Mouse (Mus musculus) fat pad, adult 2 months (tissue): ENCODE data around the gene Add1.

Experiments
- DNase-seq: peaks from one replicate; pipeline ENCODE4 v3.0.0-alpha.2; 2011; ENCODE audit warnings: low read depth, low spot score; ENCODE audit errors: extremely low read depth

Add1 gene

DNA sequence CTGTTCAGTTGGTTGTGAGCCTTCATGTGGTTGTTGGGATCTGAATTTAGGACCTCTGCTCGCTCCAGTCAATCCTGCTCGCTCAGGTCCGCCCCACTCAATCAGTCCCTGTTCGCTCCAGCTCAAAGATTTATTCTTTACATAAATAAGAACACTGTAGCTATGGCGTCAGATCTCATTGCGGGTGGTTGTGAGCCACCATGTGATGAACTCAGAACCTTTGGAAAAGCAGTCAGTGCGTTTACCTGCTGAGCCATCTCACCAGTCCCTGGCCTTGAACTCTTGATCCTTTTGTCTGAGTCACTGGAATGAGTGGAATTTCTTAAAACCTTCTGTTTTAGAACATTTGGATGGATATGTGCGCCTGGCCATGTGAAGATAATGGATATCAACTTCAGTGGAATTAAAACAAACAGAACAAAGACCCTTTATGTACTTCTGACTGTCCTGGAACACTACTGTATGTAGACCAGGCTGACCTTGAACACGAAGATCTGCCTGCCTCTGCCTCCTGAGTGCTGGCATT is 19.8 kb downstream of the Add1 start:
- no peak for DNase-seq

DNA sequence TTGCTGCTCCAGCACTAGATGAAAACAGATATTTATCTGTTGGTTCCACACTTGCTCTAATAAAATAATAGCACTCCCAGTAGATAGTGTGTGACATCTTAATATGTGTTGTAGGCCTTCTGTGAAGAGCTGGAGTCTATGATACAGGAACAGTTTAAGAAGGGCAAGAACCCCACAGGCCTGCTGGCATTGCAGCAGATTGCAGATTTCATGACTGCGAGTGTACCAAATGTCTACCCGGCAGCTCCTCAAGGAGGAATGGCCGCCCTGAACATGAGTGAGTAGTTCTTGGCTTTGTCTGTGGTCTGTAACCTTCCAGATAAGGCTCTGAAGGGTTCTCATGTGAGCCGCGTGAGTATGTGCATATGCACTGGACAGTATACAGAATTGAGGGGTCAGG is 31.1 kb downstream of the Add1 start:
- no peak for DNase-seq

GRCm38 (mm10) chr5:34607100-34607880 is 33.8 kb downstream of the Add1 start:
- DNase-seq, result no peak

- no peak for DNase-seq
These were observed 34.8 kb downstream of the Add1 start for GRCm38 (mm10) chr5:34608226-34608625.

DNA sequence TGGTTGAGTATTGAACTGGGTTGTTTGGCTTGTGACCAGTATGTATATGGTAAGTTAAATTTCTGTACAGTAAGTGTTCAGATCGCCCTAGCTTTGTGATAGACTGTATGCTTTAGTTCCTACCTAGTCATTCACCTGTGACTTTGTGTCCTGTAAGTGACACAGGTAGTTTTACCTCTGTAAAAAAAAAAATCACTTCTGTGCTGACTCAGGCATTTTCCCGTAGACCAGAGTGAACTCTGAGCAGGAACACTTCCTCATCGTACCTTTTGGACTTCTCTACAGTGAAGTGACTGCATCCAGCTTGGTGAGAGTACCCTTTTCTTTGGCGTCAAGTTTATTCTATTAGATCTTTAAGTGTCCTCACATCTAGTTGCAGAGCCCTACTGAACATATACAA is 36.5 kb downstream of the Add1 start:
- DNase-seq, result no peak

DNA sequence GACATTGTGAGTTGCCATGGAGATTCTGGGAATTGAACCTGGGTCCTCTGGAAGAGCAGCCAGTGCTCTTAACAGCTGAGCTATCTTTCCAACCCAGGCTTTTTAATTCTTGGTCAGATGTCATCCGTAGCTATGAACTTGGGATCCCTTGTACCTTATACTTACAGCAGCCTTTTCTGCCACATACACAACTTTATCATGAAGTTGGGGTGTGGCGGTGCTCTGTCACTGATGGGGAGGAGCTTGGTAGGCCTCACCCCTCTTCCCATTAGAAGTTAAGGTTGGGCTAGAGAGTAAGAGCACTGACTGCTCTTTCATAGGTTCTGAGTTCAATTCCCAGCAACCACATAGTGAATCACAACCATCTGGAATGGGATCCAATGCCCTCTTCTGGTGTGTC is 59.5 kb downstream of the Add1 start:
- DNase-seq, result no peak

GRCm38 (mm10) chr5:34633641-34634040 is 60.2 kb downstream of the Add1 start:
- DNase-seq, result no peak

- DNase-seq, result no peak
These were observed 61.4 kb downstream of the Add1 start for GRCm38 (mm10) chr5:34634746-34635400.

DNA sequence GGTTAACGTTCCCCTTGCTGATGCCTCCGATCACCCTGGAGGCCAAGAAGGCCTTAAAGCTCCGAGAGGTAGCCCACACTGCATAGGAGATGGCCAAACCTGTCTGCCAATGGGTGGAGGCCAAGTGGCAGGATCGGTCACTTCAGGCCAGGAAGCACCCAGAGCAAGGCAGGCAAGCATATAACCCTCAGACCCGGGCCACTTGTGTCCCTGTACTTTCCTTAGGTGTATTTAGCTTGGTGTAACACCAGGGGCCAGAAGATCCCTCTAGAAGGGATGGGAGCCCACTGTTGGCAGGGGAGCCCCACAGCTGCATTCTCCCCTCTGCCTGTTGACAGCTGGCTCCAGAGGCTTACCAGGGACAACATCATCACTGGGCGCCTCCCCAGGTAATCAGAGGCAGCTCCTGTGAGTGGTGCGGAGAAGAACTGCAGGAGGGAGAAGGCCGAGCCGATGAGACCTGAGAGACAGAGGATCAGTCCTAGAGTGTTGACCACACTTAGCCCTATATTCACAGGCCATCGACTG is 62.3 kb downstream of the Add1 start:
- no peak for DNase-seq

GRCm38 (mm10) chr5:34636481-34637287 is 63.2 kb downstream of the Add1 start, which contains the start of gene Mfsd10:
TSS of gene Mfsd10 (minus strand) at chr5:34637212.
- DNase-seq, result peak; percentile 26

- peak; percentile 75 for DNase-seq
These were observed 64.2 kb downstream of the Add1 start for GRCm38 (mm10) chr5:34637591-34638156.

GRCm38 (mm10) chr5:34641991-34642390 is 68.5 kb downstream of the Add1 start:
- DNase-seq, result no peak

GRCm38 (mm10) chr5:34642932-34643331 is 69.5 kb downstream of the Add1 start:
- DNase-seq, result no peak

- DNase-seq, result no peak
These were observed 74.1 kb downstream of the Add1 start for GRCm38 (mm10) chr5:34647581-34647980.

DNA sequence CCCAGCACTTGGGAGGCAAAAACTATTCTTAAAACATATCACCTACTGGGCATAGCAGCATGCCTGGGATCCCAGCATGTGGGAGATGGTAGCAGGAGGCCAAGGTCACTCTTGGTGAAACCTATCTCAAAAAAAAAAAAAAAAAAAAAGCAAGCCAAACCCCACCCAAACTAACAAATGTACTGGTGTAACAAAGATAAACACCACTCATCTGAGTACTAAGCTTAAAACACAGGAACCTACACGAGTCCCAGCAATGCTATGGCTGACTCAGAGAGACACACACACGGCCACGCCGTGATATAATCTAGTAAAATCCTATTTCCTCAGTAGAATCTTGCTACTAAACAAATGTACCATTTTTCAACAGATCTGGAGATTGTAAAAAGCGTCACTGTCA is 79.5 kb downstream of the Add1 start:
- DNase-seq, result no peak

DNA sequence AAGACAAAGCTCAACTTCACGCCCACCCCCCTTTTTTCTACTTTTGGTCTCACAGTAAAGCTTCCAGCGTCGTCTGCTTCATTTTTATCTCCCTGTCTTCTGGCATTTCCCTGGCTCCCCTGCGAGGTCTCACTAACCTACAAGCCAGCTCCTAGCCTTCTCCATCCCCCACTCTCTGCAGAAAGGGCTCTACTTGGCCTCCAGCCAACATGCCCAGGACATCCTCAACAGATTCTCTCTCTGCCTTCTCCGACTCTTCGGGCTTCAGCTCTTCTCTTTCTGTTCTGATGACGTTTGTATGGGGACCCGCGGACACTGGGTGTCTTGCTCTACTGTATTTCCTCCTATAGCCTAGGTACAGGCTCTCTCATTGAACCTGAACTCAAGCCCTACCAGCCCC is 81.4 kb downstream of the Add1 start:
- no peak for DNase-seq

GRCm38 (mm10) chr5:34657556-34657955 is 84.1 kb downstream of the Add1 start:
- no peak for DNase-seq

- peak; percentile 97 for DNase-seq
These were observed 86.5 kb downstream of the Add1 start, which contains the start of the genes Nop14 and Grk4 for GRCm38 (mm10) chr5:34659686-34660590. TSS of gene Nop14 (minus strand) at chr5:34660148. TSS of gene Grk4 (plus strand) at chr5:34660379.

DNA sequence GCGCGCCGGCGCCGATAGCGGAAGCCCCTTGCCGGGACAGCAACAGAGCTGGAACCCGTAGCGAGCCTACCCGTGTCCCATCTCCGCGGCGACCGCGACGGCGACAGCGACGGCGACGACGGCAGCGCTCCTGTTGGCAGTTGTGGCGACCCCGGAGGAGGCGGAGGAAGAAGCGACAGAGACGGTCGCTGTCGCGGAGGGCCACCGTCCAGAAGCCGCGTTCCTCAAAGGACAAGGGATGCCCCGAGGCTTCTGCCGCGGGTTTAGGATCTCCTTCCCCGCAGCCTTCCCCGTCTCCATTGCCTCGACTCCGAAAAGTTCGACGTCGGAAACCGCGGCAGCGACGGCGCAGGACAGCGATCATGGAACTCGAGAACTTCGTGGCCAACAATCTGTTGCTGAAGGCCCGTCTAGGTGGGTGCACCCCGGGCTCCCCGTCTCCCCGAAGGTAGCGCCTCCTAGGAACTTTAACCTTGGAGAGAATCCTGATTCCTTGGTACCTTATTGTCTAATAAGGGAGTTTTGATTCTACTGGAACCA is 87.2 kb downstream of the Add1 start:
- no peak for DNase-seq
